Mouse (Mus musculus): Measurements from ENCODE around the gene Nip7. TPM values are rescaled to one million over a fixed set of nuclear protein-coding genes. Genes with fewer than 3 reads are reported as not detected.
"Not testable (repeated sequence)": the region's sequence is repeated elsewhere in the genome, so short reads cannot be mapped to it uniquely, and the experiment has no call there.

The Nip7 gene
- polyA plus RNA-seq, 1 experiment from 2014 or later, result 74.4 TPM

- Histone ChIP-seq H3K9ac (no peak overlapping the region), H3K27ac (no peak overlapping the region), H3K4me1 (no peaks in the 10 kb centered on the region), H3K4me2 (replicated peaks) (no peak overlapping the region), H3K36me3 (peaks cover 84% of the 10 kb centered on the region), H3K9me3 (replicated peaks) (no peaks in the 10 kb centered on the region), H3K4me3 (no peak overlapping the region), H3K27me3 (no peaks in the 10 kb centered on the region)
- ATAC-seq (ENCODE audit: low FRiP score), result no peak
- WGBS, result 93% methylated on average over 7 of the region's 7 CpGs
Measured at GRCm38 (mm10) chr8:107076239-107076888, 19.7 kb downstream of the Nip7 start.

- Histone ChIP-seq H3K27me3 (no peaks in the 10 kb centered on the region), H3K36me3 (peaks cover 72% of the 10 kb centered on the region), H3K27ac (no peak overlapping the region), H3K9ac (no peak overlapping the region), H3K4me1 (no peaks in the 10 kb centered on the region), H3K4me2 (replicated peaks) (no peak overlapping the region), H3K4me3 (no peak overlapping the region), H3K9me3 (replicated peaks) (no peaks in the 10 kb centered on the region)
- WGBS, result 96% methylated on average over 17 of the region's 17 CpGs
- no peak for ATAC-seq (ENCODE audit: low FRiP score)
Measured at GRCm38 (mm10) chr8:107085358-107085757, 28.7 kb downstream of the Nip7 start.

- Histone ChIP-seq H3K9me3 (replicated peaks) (no peaks in the 10 kb centered on the region), H3K4me1 (no peaks in the 10 kb centered on the region)
Measured at GRCm38 (mm10) chr8:107086018-107086417, 29.3 kb downstream of the Nip7 start.

GRCm38 (mm10) chr8:107088526-107089063, 31.9 kb downstream of the Nip7 start:
- Histone ChIP-seq H3K9ac (no peak overlapping the region), H3K27ac (no peak overlapping the region), H3K4me2 (replicated peaks) (no peak overlapping the region), H3K36me3 (peaks cover 67% of the 10 kb centered on the region), H3K9me3 (replicated peaks) (no peaks in the 10 kb centered on the region), H3K4me1 (no peaks in the 10 kb centered on the region), H3K27me3 (no peaks in the 10 kb centered on the region), H3K4me3 (no peak overlapping the region)
- WGBS, result 98% methylated on average over 5 of the region's 5 CpGs
- no peak for ATAC-seq (ENCODE audit: low FRiP score)

More at GRCm38 (mm10) chr8:107086018-107086417, 29.3 kb downstream of the Nip7 start:
- H3K36me3 ChIP-seq, result peaks cover 71% of the 10 kb centered on the region
- no peak overlapping the region for H3K9ac ChIP-seq
- no peak overlapping the region for H3K4me2 ChIP-seq (replicated peaks)
- 98% methylated on average over 5 of the region's 5 CpGs for WGBS
- no peak overlapping the region for H3K4me3 ChIP-seq
- H3K27me3 ChIP-seq, result no peaks in the 10 kb centered on the region
- no peak for ATAC-seq (ENCODE audit: low FRiP score)
- no peak overlapping the region for H3K27ac ChIP-seq

- Histone ChIP-seq H3K9me3 (replicated peaks) (no peaks in the 10 kb centered on the region), H3K4me3 (no peak overlapping the region), H3K4me2 (replicated peaks) (no peak overlapping the region), H3K36me3 (peaks cover 68% of the 10 kb centered on the region), H3K27me3 (no peaks in the 10 kb centered on the region), H3K9ac (no peak overlapping the region), H3K4me1 (peaks cover 19% of the 10 kb centered on the region), H3K27ac (no peak overlapping the region)
- 98% methylated on average over 7 of the region's 7 CpGs for WGBS
- ATAC-seq (ENCODE audit: low FRiP score), result no peak
Measured at GRCm38 (mm10) chr8:107090531-107090930, 33.9 kb downstream of the Nip7 start.

GRCm38 (mm10) chr8:107095717-107096365, 39.2 kb downstream of the Nip7 start:
- Histone ChIP-seq H3K9me3 (replicated peaks) (no peaks in the 10 kb centered on the region), H3K4me2 (replicated peaks) (peak overlapping the region; percentile 58), H3K27me3 (no peaks in the 10 kb centered on the region), H3K36me3 (peaks cover 26% of the 10 kb centered on the region), H3K9ac (peak overlapping the region; percentile 94), H3K27ac (peak overlapping the region; percentile 91), H3K4me1 (peaks cover 21% of the 10 kb centered on the region), H3K4me3 (peak overlapping the region; percentile 93)
- WGBS, result under 1% methylated on average over 48 of the region's 53 CpGs
- ATAC-seq (ENCODE audit: low FRiP score), result peak; percentile 81; the same call in 1 of the 2 replicates

- Histone ChIP-seq H3K4me1 (peaks cover 21% of the 10 kb centered on the region), H3K9me3 (replicated peaks) (no peaks in the 10 kb centered on the region), H3K27me3 (no peaks in the 10 kb centered on the region), H3K9ac (peak within 1 kb of the TSS; percentile 94), H3K27ac (peak within 1 kb of the TSS; percentile 91), H3K4me2 (replicated peaks) (peak within 1 kb of the TSS; percentile 58), H3K36me3 (peaks cover 19% of the 10 kb centered on the region), H3K4me3 (peak within 1 kb of the TSS; percentile 93)
- ATAC-seq (ENCODE audit: low FRiP score), result peak; percentile 96
- WGBS, result 4% methylated on average over 39 of the region's 39 CpGs
Measured at GRCm38 (mm10) chr8:107096366-107097036, 39.8 kb downstream of the Nip7 start, which contains the start of gene Terf2. Gene Terf2 (minus strand): TSS chr8:107096547.

GRCm38 (mm10) chr8:107100635-107101034, 44.0 kb downstream of the Nip7 start:
- Histone ChIP-seq H3K4me1 (0 out of 2 replicates have a peak, but pooled peaks cover 2% of the 10 kb centered on the region), H3K9me3 (replicated peaks) (no peaks in the 10 kb centered on the region), H3K36me3 (no peaks in the 10 kb centered on the region), H3K27ac (no peak overlapping the region), H3K4me2 (replicated peaks) (no peak overlapping the region), H3K9ac (no peak overlapping the region), H3K27me3 (no peaks in the 10 kb centered on the region), H3K4me3 (no peak overlapping the region)
- WGBS, result 83% methylated on average over 2 of the region's 2 CpGs
- ATAC-seq (ENCODE audit: low FRiP score), result no peak

- Histone ChIP-seq H3K9me3 (replicated peaks) (no peaks in the 10 kb centered on the region), H3K27ac (no peak overlapping the region), H3K4me2 (replicated peaks) (no peak overlapping the region), H3K27me3 (no peaks in the 10 kb centered on the region), H3K4me1 (no peaks in the 10 kb centered on the region), H3K9ac (no peak overlapping the region), H3K4me3 (no peak overlapping the region), H3K36me3 (no peaks in the 10 kb centered on the region)
- WGBS, result 14% methylated on average over 4 of the region's 4 CpGs
- ATAC-seq (ENCODE audit: low FRiP score), result no peak
Measured at GRCm38 (mm10) chr8:107104547-107104946, 47.9 kb downstream of the Nip7 start.

GRCm38 (mm10) chr8:107108089-107108488, 51.4 kb downstream of the Nip7 start:
- WGBS, result 93% methylated on average over 5 of the region's 5 CpGs
- not testable (repeated sequence) for H3K27me3 ChIP-seq; H3K36me3 ChIP-seq; ATAC-seq (ENCODE audit: low FRiP score); H3K9ac ChIP-seq; H3K27ac ChIP-seq; H3K4me3 ChIP-seq; H3K4me2 ChIP-seq (replicated peaks); H3K4me1 ChIP-seq; H3K9me3 ChIP-seq (replicated peaks)

- H3K4me1 ChIP-seq, result peaks cover 3% of the 10 kb centered on the region; the same call in 1 of the 2 replicates
- no peaks in the 10 kb centered on the region for H3K36me3 ChIP-seq
- H3K4me2 ChIP-seq (replicated peaks), result no peak overlapping the region
- no peak overlapping the region for H3K9ac ChIP-seq
- no peaks in the 10 kb centered on the region for H3K27me3 ChIP-seq
- no peaks in the 10 kb centered on the region for H3K9me3 ChIP-seq (replicated peaks)
- WGBS, result 66% methylated on average over 23 of the region's 23 CpGs
- H3K4me3 ChIP-seq, result no peak overlapping the region
- no peak for ATAC-seq (ENCODE audit: low FRiP score)
- H3K27ac ChIP-seq, result no peak overlapping the region
Measured at GRCm38 (mm10) chr8:107108978-107109720, 52.5 kb downstream of the Nip7 start.
